Mouse (Mus musculus) B cell, adult 2 months (primary cell): Measurements from ENCODE around the gene Insl3.

ENCODE experiments used
- DNase-seq, 2 experiments: peaks; one replicate each; pipeline ENCODE4 v3.0.0; 2022

Insl3 gene

GRCm38 (mm10) chr8:71689028-71689427 lies at the start of gene Insl3:
Insl3 (plus strand) TSS chr8:71689214.
- DNase-seq = no peak

GRCm38 (mm10) chr8:71639318-71639717 lies 49.7 kb upstream of the Insl3 start:
- no peak for DNase-seq

GRCm38 (mm10) chr8:71645510-71645909 lies 43.5 kb upstream of the Insl3 start:
- no peak for DNase-seq

GRCm38 (mm10) chr8:71654600-71654999 lies 34.4 kb upstream of the Insl3 start:
- peak; percentile 60 to 67 for DNase-seq

GRCm38 (mm10) chr8:71657816-71658215 lies 31.2 kb upstream of the Insl3 start:
- peak in 1 of 2 experiments; percentile 33 for DNase-seq

GRCm38 (mm10) chr8:71658515-71659049 lies 30.4 kb upstream of the Insl3 start:
- DNase-seq = no peak

- no peak for DNase-seq
Observed at GRCm38 (mm10) chr8:71659751-71660150, 29.3 kb upstream of the Insl3 start.

- DNase-seq = peak; percentile 87 to 89
Observed at GRCm38 (mm10) chr8:71660325-71661120, 28.5 kb upstream of the Insl3 start.

GRCm38 (mm10) chr8:71665331-71666130 lies 23.5 kb upstream of the Insl3 start:
- peak; percentile 72 to 74 for DNase-seq

- DNase-seq = no peak
Observed at GRCm38 (mm10) chr8:71666855-71667254, 22.2 kb upstream of the Insl3 start.

GRCm38 (mm10) chr8:71667256-71667655 lies 21.8 kb upstream of the Insl3 start:
- DNase-seq = no peak

- DNase-seq = peak; percentile 67 to 73
Observed at GRCm38 (mm10) chr8:71668220-71668975, 20.6 kb upstream of the Insl3 start.

GRCm38 (mm10) chr8:71670198-71670597 lies 18.8 kb upstream of the Insl3 start:
- no peak for DNase-seq

GRCm38 (mm10) chr8:71670621-71671548 lies 18.1 kb upstream of the Insl3 start:
- DNase-seq = peak in 1 of 2 experiments; percentile 24

GRCm38 (mm10) chr8:71671549-71671965 lies 17.5 kb upstream of the Insl3 start, which contains the start of gene Unc13a:
Unc13a (minus strand) TSS chr8:71671757.
- peak; percentile 96 to 97 for DNase-seq

- DNase-seq = no peak
Observed at GRCm38 (mm10) chr8:71672168-71672735, 16.8 kb upstream of the Insl3 start.

GRCm38 (mm10) chr8:71674071-71674470 lies 14.9 kb upstream of the Insl3 start:
- no peak for DNase-seq

GRCm38 (mm10) chr8:71675456-71676019 lies 13.5 kb upstream of the Insl3 start:
- no peak for DNase-seq

- DNase-seq = peak; percentile 68 to 77
Observed at GRCm38 (mm10) chr8:71676020-71676741, 12.8 kb upstream of the Insl3 start, which contains the start of gene Jak3. Jak3 (plus strand) TSS chr8:71676296.

- DNase-seq = no peak
Observed at GRCm38 (mm10) chr8:71676803-71677202, 12.2 kb upstream of the Insl3 start.
